Mouse (Mus musculus) embryonic stem cell, embryonic (primary cell): ENCODE data around the gene Trim7.

ENCODE experiments used
- CTCF ChIA-PET, 4 experiments: fragments of 300-600 bp in 2 of 4; fragments of 350-600 bp in 2 of 4; sonication (Branson Sonifier 250); formaldehyde crosslinking; loops; one replicate each; lab custom pipeline; 2022; ENCODE audit warnings: inconsistent platforms in 2 of 4; lab: Charles Lee
- POLR2A ChIA-PET, 4 experiments: fragments of 300-600 bp in 2 of 4; fragments of 350-600 bp in 2 of 4; sonication (Branson Sonifier 250); formaldehyde crosslinking; loops; one replicate each; lab custom pipeline; 2022; ENCODE audit warnings: antibody characterized with exemption in 4 of 4, inconsistent platforms in 1 of 4; lab: Charles Lee

Gene Trim7

DNA sequence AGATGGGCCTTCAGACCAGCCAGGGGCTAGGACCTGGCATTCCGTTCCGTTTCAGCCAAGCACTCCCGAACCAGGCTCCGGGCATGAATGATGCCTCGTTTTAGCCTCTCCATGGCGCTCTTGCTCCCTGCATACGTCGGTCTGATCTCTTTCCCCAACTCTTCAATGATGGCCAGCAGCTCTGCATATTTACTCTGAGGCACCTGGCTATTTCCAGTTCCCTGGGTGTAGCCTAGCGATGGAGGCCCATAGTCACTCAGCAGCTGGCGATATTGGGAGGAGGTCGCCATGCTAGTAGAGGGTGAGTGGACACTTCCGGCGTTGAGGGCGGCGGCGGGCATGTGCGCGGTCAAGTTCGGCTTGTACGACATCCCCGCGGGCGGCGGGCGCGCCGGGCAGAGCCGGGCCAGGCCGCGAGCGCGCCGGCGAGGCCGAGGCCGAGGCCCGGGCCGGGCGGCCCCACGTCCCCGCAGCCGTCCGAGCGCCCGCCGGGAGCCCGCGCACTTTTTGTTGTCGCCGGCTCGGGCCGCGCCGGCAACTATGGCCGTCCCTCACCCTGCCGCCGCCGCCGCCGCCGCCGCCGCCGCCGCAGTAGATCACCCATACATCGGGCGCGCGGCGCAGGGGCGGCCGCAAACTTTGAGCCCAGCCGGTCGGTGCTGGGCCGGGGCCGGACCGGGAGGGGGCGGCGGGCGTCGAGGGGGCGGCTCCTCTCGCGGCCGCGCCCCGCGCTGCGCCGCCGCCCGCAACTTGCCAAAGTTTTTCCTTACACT, at the start of gene Trim7, which contains the start of gene Gm12184:
Gene Trim7, plus strand, starts transcription at position 162 of the 773 bp plus-strand sequence.
Gene Gm12184, minus strand, starts transcription at position 677 of the 773 bp plus-strand sequence.
- CTCF ChIA-PET = interaction anchor here in 2 of 4 experiments (0.7 to 1.7 kb wide), 2 partner anchors 13 to 36 kb away, joined by 3 read pairs; no protein-coding TSS in a partner anchor
- POLR2A ChIA-PET = interaction anchor here in 3 of 4 experiments (1.4 to 19.8 kb wide), 8 partner anchors 9 to 26 kb away, joined by 3 to 516 read pairs (median 10); partner anchors contain the start of genes Rack1 (in 2 of the 3) and Trim41 (in 1 of the 3)

DNA sequence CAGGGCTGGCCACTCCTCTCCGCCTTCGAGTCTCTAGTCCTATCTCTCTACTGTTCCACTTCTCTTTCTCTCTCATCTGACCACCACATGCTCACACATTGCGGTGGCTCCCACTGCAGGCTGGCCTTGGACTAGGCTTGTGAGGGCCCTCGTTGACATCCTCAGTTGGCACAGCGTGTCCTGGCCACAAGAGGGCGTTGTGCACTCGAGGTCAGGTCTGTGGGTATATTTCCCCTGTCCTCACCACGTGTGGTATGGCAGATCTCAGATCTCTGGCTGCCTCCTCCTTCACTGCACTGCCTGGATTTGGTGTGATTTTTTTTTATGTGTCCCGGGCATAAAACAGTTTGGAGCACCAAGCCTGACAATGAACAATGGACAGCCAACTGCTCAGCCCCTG, 49.3 kb upstream of the Trim7 start:
- ChIA-PET CTCF (interaction anchor here in 3 of 4 experiments (0.6 to 5.7 kb wide), 10 partner anchors 10 to 332 kb away, joined by 3 to 84 read pairs (median 15); no protein-coding TSS in a partner anchor), POLR2A (interaction anchor here in 3 of 4 experiments (1.5 to 34.4 kb wide), 3 partner anchors 23 to 31 kb away, joined by 4 to 1017 read pairs (median 5); partner anchors contain the start of genes Rack1 (in 3 of the 3) and Trim41 (in 1 of the 3))

DNA sequence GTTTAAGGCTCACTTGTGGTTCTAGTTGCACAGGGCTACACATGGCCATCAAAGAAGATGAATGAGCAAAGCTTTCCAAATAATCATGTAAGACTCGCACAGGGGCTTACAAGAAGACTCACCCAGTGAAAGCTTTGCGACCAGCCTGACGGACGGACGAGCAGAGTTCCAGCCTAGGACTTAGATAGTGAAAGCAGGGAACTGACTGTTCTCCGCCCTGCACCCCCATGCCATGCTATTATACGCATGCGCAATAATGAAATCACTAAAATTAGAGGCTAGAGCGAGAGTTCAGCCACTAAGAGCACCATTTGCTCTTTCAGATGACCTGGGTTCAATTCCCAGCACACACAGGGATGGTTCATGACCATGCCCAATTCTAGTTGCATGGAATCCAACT, 48.6 kb upstream of the Trim7 start:
- CTCF ChIA-PET = interaction anchor here in 2 of 4 experiments (0.6 to 5.0 kb wide), 6 partner anchors 10 to 81 kb away, joined by 3 to 23 read pairs (median 4); no protein-coding TSS in a partner anchor

DNA sequence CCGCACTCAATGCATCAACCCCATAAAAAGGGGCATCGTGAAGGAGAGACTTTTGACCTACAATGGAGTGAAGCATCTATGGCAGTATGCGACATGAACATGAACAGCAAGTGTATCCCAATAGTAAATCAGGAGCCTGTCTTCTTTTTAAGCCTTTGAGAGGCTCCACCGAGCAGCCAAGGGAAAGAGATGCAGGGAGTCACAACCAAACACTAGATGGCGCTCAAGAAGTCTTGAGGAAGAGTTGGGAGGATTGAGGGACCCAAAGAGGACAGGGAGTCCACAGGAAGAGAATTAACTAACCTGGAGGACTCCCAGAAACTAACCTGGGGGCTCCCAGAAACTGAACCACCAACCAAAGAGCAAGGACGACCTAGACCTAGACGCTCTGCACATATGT, 46.5 kb upstream of the Trim7 start:
- CTCF ChIA-PET = interaction anchor here in 3 of 4 experiments (0.5 to 5.0 kb wide), 8 partner anchors 9 to 209 kb away, joined by 3 to 23 read pairs (median 8); no protein-coding TSS in a partner anchor
- POLR2A ChIA-PET = interaction anchor here in 3 of 4 experiments (0.6 to 34.4 kb wide), 6 partner anchors 11 to 80 kb away, joined by 3 to 1017 read pairs (median 4); partner anchors contain the start of genes Rack1 (in 2 of the 3) and Trim41 (in 1 of the 3)

More for the DNA sequence above, 48.6 kb upstream of the Trim7 start:
- POLR2A ChIA-PET = interaction anchor here in 2 of 4 experiments (1.2 to 34.4 kb wide), 3 partner anchors 10 to 30 kb away, joined by 3 to 1017 read pairs (median 5); partner anchors contain the start of genes Rack1 (in 2 of the 2) and Trim41 (in 1 of the 2)

DNA sequence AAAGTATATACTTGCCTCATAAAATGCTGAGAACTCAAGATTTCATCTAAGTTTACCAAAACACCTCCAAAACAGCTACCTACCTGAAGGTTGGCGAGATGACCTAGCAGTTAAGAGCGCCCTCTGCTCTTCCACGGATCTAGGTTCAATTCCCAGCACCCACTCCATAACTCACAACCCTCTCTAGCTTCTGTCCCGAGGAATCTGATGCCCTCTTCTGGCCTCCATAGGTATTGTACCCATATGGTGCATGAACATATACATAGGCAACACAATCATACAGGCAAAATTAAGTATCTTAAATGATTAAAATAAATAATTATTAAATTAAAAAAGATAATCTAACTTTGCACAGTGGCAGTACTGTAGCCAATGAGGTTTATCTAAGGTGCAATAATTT, 43.7 kb upstream of the Trim7 start:
- ChIA-PET POLR2A (interaction anchor here in 3 of 4 experiments (0.5 to 34.4 kb wide), 7 partner anchors 8 to 53 kb away, joined by 3 to 1017 read pairs (median 4); partner anchors contain the start of genes Rack1 (in 1 of the 3) and Trim41 (in 1 of the 3)), CTCF (interaction anchor here in 2 of 4 experiments (0.7 to 2.4 kb wide), 3 partner anchors 8 to 77 kb away, joined by 3 to 11 read pairs (median 3); no protein-coding TSS in a partner anchor)

DNA sequence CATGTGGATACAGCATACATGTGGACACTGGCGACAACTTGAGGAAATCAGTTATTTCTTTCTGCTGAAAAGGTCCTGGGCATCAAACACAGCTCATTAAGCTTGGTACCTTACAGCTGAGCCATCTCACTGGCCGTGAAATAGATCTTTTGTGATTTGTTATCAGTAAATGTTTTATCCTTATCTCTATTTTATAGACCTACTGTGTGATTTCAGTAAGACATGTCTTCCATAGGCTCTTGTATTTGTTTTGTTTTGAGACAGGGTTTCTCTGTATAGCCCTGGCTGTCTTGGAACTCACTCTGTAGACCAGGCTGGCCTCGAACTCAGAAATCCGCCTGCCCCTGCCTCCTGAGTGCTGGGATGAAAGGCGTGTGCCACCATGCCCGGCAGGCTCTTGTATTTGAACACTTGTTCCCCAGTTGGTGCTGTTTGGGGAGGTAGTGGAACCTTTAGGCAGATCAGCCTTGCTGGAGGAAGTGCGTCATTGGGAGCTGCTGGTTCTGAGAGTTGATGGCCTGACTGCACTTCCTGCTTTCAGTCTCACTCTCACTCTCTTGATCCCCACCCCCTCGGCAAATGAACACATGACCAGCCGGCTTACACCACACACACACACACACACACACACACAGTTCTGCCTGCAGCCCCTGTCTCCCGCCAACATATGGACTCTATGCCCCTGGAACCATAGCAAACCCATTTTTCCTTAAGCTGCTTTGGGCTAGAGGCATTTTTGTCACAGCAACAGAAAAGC, 38.3 kb upstream of the Trim7 start:
- POLR2A ChIA-PET = interaction anchor here (0.6 to 34.4 kb wide), 21 partner anchors 9 to 74 kb away, joined by 3 to 1017 read pairs (median 7); partner anchors contain the start of genes Rack1 (in 4 of the 4) and Trim41 (in 3 of the 4)
- CTCF ChIA-PET = interaction anchor here (0.6 to 6.0 kb wide), 21 partner anchors 8 to 322 kb away, joined by 3 to 84 read pairs (median 8); partner anchors contain the start of gene Rack1 (in 1 of the 4)

DNA sequence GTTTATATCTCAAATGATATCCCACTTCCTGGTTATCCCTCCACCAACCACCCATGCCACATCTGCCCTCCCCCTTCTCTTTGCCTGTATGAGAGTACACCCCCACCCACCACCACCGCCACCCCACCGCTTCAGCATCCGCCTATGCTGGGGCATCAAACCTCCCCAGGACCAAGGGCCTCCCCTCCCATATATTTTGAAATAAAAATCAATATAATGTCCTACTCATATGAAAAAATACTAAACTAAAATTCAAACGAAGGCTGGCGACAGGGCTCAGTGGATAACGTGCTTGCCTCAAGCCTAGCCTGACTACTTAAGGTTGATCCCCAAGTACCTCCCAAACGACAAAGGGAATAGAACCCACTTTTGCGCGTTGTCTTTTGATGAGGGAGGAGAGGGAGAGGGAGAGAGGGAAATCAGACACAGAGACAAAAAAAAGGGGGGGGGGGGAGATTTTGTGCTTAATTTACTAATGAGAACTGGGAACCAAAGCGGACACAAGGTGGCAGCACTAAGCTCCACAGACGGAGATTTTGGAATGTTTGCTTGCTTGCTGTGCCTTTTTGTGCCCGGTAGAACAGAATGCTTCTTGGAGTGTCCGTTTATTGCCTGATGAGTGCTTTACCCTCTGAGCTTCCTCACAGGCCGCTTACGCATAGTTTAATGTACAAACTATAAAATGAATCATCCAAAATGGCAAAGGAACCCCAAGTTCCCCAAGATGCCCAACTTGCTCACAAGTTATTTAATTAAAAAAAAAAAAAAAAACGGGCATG, 37.4 kb upstream of the Trim7 start:
- POLR2A ChIA-PET = interaction anchor here (0.6 to 34.4 kb wide), 33 partner anchors 9 to 459 kb away, joined by 3 to 1017 read pairs (median 6); partner anchors contain the start of genes Rack1 (in 4 of the 4), Trim41 (in 3 of the 4) and Zfp62 (in 1 of the 4)

DNA sequence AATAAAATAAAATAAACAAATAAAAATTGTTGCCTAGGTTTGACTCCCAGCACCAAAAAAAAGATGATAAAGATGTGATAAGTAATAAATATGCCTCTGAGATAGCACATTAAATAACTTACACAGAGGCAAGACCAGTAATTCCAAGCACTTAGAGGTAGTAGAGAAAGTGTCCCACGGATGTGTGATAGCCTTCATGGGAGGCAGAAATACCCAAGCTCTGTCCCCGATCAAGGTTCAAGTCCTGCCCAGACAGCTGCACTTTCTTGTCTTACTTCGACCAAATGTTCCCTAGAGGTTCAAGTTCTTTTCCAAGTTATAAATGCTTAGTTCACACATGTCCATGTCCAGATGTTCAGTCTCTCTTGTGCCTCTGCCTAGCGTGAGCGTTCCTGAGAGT, 36.7 kb upstream of the Trim7 start:
- CTCF ChIA-PET = interaction anchor here (0.5 to 6.0 kb wide), 47 partner anchors 10 to 1859 kb away, joined by 3 to 84 read pairs (median 5); partner anchors contain the start of genes Rack1 (in 1 of the 4) and Trim41 (in 1 of the 4)

More for the DNA sequence above, 37.4 kb upstream of the Trim7 start:
- CTCF ChIA-PET = interaction anchor here (0.5 to 6.0 kb wide), 58 partner anchors 9 to 1858 kb away, joined by 3 to 84 read pairs (median 5); partner anchors contain the start of genes Rack1 (in 1 of the 4) and Trim41 (in 1 of the 4)

DNA sequence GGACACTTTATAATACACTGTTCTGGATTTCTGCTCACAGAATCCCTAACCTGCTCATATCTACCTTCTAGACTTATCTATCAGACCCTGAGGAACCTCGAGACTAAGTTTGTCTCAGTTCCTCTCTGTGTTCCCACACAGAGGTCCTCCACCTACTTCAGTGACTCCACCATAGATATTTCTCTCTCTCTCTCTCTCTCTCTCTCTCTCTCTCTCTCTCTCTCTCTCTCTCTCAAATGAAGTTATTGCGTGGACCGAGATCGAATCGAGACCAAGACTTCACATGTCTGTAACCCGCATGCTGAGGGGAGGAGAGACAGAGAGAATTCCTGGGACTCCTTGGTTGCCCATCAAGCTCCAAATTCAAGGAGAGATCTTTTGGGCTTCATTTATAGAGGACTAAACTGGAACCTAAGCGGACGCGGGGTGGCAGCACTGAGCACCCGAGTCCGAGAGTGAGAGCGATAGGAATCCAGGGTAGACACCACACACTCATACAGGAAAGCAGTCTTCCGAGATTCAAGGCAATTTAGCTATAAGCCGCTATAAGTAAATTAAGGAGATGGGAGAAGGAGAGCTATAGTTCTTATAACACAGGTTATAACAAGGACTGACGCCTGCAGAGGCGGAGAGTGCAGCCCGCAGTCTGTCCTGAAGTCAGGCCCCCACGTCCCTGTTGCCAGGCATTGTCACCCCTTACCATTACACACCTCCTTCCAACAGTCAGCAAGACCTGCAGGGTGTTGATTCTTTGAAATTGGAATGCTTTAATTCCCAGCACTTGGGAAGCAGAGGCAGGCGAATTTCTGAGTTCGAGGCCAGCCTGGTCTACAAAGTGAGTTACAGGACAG, 35.7 kb upstream of the Trim7 start:
- CTCF ChIA-PET = interaction anchor here (0.6 to 6.0 kb wide), 47 partner anchors 9 to 1411 kb away, joined by 3 to 84 read pairs (median 5); partner anchors contain the start of genes Gm12184 (in 1 of the 4), Rack1 (in 1 of the 4) and Trim41 (in 1 of the 4)
- POLR2A ChIA-PET = interaction anchor here (0.6 to 34.4 kb wide), 29 partner anchors 9 to 632 kb away, joined by 3 to 1017 read pairs (median 4); partner anchors contain the start of genes Rack1 (in 3 of the 4) and Trim41 (in 2 of the 4)

More for the DNA sequence above, 36.7 kb upstream of the Trim7 start:
- POLR2A ChIA-PET = interaction anchor here (0.6 to 34.4 kb wide), 31 partner anchors 8 to 458 kb away, joined by 3 to 1017 read pairs (median 7); partner anchors contain the start of genes Rack1 (in 3 of the 4), Trim41 (in 3 of the 4) and Zfp62 (in 1 of the 4)

DNA sequence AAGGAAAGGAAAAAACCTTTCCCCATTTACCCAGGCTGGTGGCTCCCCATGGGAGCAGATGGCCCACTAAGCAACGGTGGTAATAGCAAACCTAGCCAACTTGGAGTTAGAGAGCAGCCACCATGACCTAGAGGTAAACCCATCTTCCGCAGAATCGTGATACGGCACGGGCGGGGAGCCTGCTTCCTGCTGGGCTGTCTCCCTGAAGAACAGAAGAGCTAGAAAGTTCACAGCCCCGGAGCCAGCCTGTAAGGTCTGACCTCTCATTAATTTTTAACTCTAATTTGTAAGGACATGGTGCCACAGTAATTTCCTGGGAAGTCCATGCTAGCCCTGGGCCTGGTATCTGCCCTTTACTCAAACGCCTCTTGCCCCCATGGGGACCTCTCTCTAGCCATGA, 35.0 kb upstream of the Trim7 start:
- CTCF ChIA-PET = interaction anchor here (0.9 to 6.0 kb wide), 13 partner anchors 8 to 68 kb away, joined by 3 to 84 read pairs (median 11); partner anchors contain the start of gene Rack1 (in 1 of the 4)
- POLR2A ChIA-PET = interaction anchor here (0.7 to 34.4 kb wide), 22 partner anchors 9 to 65 kb away, joined by 3 to 1017 read pairs (median 4); partner anchors contain the start of genes Rack1 (in 4 of the 4) and Trim41 (in 2 of the 4)

DNA sequence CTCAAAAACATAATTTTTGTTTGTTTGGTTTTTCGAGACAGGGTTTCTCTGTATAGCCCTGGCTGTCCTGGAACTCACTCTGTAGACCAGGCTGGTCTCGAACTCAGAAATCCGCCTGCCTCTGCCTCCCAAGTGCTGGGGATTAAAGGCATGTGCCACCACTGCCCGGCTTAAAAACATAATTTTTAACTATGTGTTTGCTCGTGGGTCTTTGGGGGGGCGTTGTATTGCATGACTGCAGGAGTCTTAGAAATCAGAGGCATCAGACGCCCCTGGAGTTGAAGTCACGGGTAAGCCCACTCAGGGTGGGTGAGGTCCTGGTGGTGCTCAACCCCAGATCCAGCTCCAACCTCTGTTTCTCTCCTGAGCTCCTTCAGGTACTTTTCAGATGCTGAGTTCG, 34.0 kb upstream of the Trim7 start:
- ChIA-PET POLR2A (interaction anchor here (0.6 to 34.4 kb wide), 26 partner anchors 8 to 470 kb away, joined by 3 to 1017 read pairs (median 4); partner anchors contain the start of genes Rack1 (in 4 of the 4) and Trim41 (in 2 of the 4)), CTCF (interaction anchor here in 2 of 4 experiments (0.8 to 6.0 kb wide), 5 partner anchors 18 to 67 kb away, joined by 3 to 84 read pairs (median 18); no protein-coding TSS in a partner anchor)

DNA sequence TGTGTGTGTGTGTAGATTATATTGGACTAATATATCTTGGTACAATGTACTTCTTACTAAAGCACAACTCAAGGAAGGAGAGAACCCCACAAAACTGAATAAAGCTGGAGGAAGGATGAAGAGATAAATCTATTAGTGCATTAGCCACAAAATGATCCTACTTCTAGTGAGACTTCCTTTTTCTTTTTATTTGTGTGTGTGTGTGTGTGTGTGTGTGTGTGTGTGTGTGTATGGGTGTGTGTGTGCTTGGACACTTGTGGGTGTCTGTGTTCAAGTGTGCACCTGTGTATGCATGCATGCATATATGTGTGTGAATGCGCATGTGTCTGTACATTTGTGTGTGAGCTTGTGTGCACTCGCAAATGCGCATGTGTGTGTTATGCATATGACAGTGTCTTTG, 32.8 kb upstream of the Trim7 start:
- POLR2A ChIA-PET = interaction anchor here in 2 of 4 experiments (0.6 to 34.4 kb wide), 6 partner anchors 14 to 77 kb away, joined by 3 to 1017 read pairs (median 4); partner anchors contain the start of genes Trim41 (in 2 of the 2) and Rack1 (in 1 of the 2)
- CTCF ChIA-PET = interaction anchor here in 1 of 4 experiments (1.8 kb wide), 1 partner anchor 18 kb away, joined by 13 read pairs; no protein-coding TSS in a partner anchor

DNA sequence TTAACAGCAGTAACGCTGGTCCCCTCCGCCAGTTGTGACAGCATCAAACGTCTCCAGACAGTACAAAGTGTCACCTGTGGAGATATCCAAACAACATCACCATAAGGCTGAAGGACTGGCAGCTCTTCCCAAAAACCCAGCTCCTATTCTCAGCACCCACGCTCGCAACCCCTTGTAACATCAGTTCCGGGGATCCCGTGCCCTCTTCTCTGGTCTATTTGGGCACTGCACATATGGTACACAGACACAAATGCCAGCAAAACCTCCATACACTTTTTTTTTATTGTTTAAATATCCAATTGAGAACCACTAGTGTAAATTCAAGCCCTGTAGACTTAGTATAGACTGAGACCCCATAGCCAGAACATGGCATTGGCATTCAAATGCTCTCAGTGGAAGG, 30.7 kb upstream of the Trim7 start:
- ChIA-PET POLR2A (interaction anchor here in 3 of 4 experiments (0.6 to 34.4 kb wide), 14 partner anchors 1 to 429 kb away, joined by 3 to 1017 read pairs (median 4); partner anchors contain the start of genes Trim41 (in 2 of the 3) and Rack1 (in 1 of the 3)), CTCF (interaction anchor here in 2 of 4 experiments (0.7 to 1.6 kb wide), 7 partner anchors 15 to 306 kb away, joined by 3 to 6 read pairs (median 3); no protein-coding TSS in a partner anchor)

DNA sequence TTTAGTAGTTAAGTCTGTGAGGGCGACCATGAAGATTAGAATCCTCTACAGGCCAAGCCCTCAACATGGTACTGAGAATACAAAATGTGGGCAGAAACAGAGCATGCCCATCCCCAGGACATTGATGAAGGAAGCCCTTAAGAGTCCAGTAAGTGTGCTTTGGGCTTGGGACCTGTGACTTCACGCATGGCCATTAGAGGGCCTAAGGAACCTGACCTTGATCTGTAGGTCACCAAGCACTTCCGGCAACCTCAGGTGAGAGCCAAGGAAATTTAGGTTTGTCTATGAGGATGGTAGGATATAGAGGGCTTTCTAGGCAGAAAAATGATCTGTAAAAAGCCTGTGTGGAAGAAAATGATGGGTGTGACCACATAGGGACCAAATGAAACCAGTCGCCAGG, 29.6 kb upstream of the Trim7 start:
- POLR2A ChIA-PET = interaction anchor here in 3 of 4 experiments (0.7 to 34.4 kb wide), 8 partner anchors 2 to 1576 kb away, joined by 3 to 1017 read pairs (median 483); partner anchors contain the start of genes Trim41 (in 2 of the 3), Gm12184 (in 1 of the 3), Rack1 (in 1 of the 3) and Trim7 (in 1 of the 3)
- CTCF ChIA-PET = no interaction called here
